Mouse (Mus musculus) heart, adult 2 months (tissue): ENCODE results near the gene Gm10197.

ENCODE experiments used
- CTCF ChIP-seq: fragments of 200-600 bp; IDR thresholded peaks from 2 replicates; pipeline ENCODE4 v1.8.1; 2022; ENCODE audit warnings: antibody characterized with exemption, mild to moderate bottlenecking, moderate library complexity
- EP300 ChIP-seq: fragments of 200-500 bp; IDR thresholded peaks from 2 replicates; pipeline ENCODE4 v1.6.1; 2011; ENCODE audit warnings: low read depth, low read length, control low read depth; ENCODE audit not compliant: insufficient read depth
- POLR2A ChIP-seq: fragments of 200-500 bp; IDR thresholded peaks from 2 replicates; pipeline ENCODE4 v1.6.1; 2011; ENCODE audit warnings: mild to moderate bottlenecking, low read depth, low read length, control low read depth; ENCODE audit not compliant: insufficient read depth

- no peak for TF ChIP-seq POLR2A
- peak; percentile 42 for TF ChIP-seq CTCF
- TF ChIP-seq EP300 = no peak
These were observed 29.0 kb upstream of the Gm10197 start for GRCm38 (mm10) chr19:53400332-53401110.
